Mouse (Mus musculus) stomach, postnatal 0 days (tissue): ENCODE data around the gene Ddr2. TPM values are rescaled to one million over a fixed set of nuclear protein-coding genes. Genes with fewer than 3 reads are reported as not detected.

Source experiments
- ATAC-seq: fragments of 200-750 bp; cut with Nextera tagmentation; 2 replicates; pipeline ENCODE4 v1.8.0; 2017; ENCODE audit not compliant: low FRiP score, low TSS enrichment
- DNase-seq: peaks from one replicate; pipeline ENCODE4 v3.0.0-alpha.2; 2016; ENCODE audit warnings: low spot score
- H3K27ac ChIP-seq: fragments of 300-500 bp; sonication (generic); replicated peaks from 2 replicates; pipeline ENCODE4 v1.5.1; 2014; ENCODE audit warnings: mild to moderate bottlenecking, control low read depth
- H3K27me3 ChIP-seq: fragments of 300-500 bp; sonication (generic); 2 replicates; pipeline ENCODE4 v1.6.1; 2014; ENCODE audit warnings: low read length; ENCODE audit not compliant: control insufficient read depth, insufficient read depth
- H3K36me3 ChIP-seq: fragments of 300-500 bp; sonication (generic); 2 replicates; pipeline ENCODE4 v1.6.1; 2014; ENCODE audit warnings: low read length, mixed read lengths; ENCODE audit not compliant: control insufficient read depth, insufficient read depth
- H3K4me1 ChIP-seq: fragments of 300-500 bp; sonication (generic); replicated peaks from 2 replicates; pipeline ENCODE4 v1.6.1; 2014; ENCODE audit warnings: antibody characterized with exemption; ENCODE audit not compliant: control insufficient read depth, insufficient read depth
- H3K4me2 ChIP-seq: fragments of 300-500 bp; sonication (generic); replicated peaks from 2 replicates; pipeline ENCODE4 v1.6.1; 2014; ENCODE audit warnings: low read depth, mild to moderate bottlenecking, control low read depth, moderate library complexity
- H3K4me3 ChIP-seq: fragments of 300-500 bp; sonication (generic); 2 replicates; pipeline ENCODE4 v1.5.1; 2014; ENCODE audit warnings: low read depth, low read length, control low read depth
- H3K9ac ChIP-seq: fragments of 300-500 bp; sonication (generic); 2 replicates; pipeline ENCODE4 v1.6.1; 2014; ENCODE audit warnings: mild to moderate bottlenecking, low read length, control low read depth, mixed read lengths
- H3K9me3 ChIP-seq: fragments of 300-500 bp; sonication (generic); 2 replicates; pipeline ENCODE4 v1.6.1; 2016; ENCODE audit warnings: low read length; ENCODE audit not compliant: control insufficient read depth
- CTCF ChIP-seq: IDR thresholded peaks from 2 replicates; pipeline ENCODE4 v1.5.1; 2016; ENCODE audit warnings: antibody characterized with exemption, low read depth, mild to moderate bottlenecking, moderate library complexity
- EP300 ChIP-seq: optimal IDR thresholded peaks from 2 replicates; pipeline ENCODE3; 2016; ENCODE audit warnings: antibody characterized with exemption
- WGBS: fragments of 180-500 bp; shearing (Covaris S2); extraction: QIAGEN DNeasy Blood & Tissue Kit; methylation state at CpG from one replicate; pipeline ENCODE4 v1.1.7; 2014; 5-methylcytosine and 5-hydroxymethylcytosine counted together
- polyA plus RNA-seq: library from polyadenylated mRNA; unstranded; fragments of >200 nt; fragmentation: Nextera tagmentation; extraction: Ambion mirVana; gene quantifications from 2 replicates; pipeline ENCODE4 v1.2.1, GENCODE M21; 2015

Gene Ddr2
- polyA plus RNA-seq, 1 experiment from 2014 or later: 25.8 TPM

GRCm38 (mm10) chr1:169931698-169932097 lies 178.9 kb downstream of the Ddr2 start:
- TF ChIP-seq CTCF: no peak
- no peak for TF ChIP-seq EP300
- H3K27ac ChIP-seq: no peak overlapping the region
- no peaks in the 10 kb centered on the region for H3K36me3 ChIP-seq
- no peaks in the 10 kb centered on the region for H3K9me3 ChIP-seq
- DNase-seq (no peak), ATAC-seq (no peak)
- no peak overlapping the region for H3K4me3 ChIP-seq
- 52% methylated on average over 7 of the region's 7 CpGs for WGBS
- H3K27me3 ChIP-seq: no peaks in the 10 kb centered on the region
- H3K4me1 ChIP-seq: no peaks in the 10 kb centered on the region
- no peak overlapping the region for H3K4me2 ChIP-seq
- no peak overlapping the region for H3K9ac ChIP-seq

GRCm38 (mm10) chr1:169928454-169928971 lies 182.0 kb downstream of the Ddr2 start, which contains the start of gene Ccdc190:
Ccdc190 (plus strand) TSS chr1:169928648.
- no peaks in the 10 kb centered on the region for H3K27me3 ChIP-seq
- ATAC-seq: peak; percentile 53; the same call in 1 of the 2 replicates
- TF ChIP-seq EP300 (no peak), CTCF (no peak)
- no peaks in the 10 kb centered on the region for H3K36me3 ChIP-seq
- H3K4me2 ChIP-seq: peak within 1 kb of the TSS; percentile 39
- 0 out of 2 replicates have a peak within 1 kb of the TSS, but pooled peaks have one; percentile 13 for H3K9ac ChIP-seq
- H3K4me1 ChIP-seq: no peaks in the 10 kb centered on the region
- no peak within 1 kb of the TSS for H3K27ac ChIP-seq
- no peak for DNase-seq
- H3K4me3 ChIP-seq: no peak within 1 kb of the TSS
- H3K9me3 ChIP-seq: no peaks in the 10 kb centered on the region
- WGBS: 24% methylated on average over 12 of the region's 12 CpGs

GRCm38 (mm10) chr1:169927753-169928369 lies 182.7 kb downstream of the Ddr2 start:
- Histone ChIP-seq H3K27me3 (no peaks in the 10 kb centered on the region), H3K4me3 (no peak overlapping the region), H3K4me2 (0 out of 2 replicates have a peak overlapping the region, but pooled peaks have one; percentile 39), H3K9ac (no peak overlapping the region), H3K36me3 (no peaks in the 10 kb centered on the region), H3K4me1 (no peaks in the 10 kb centered on the region), H3K9me3 (no peaks in the 10 kb centered on the region), H3K27ac (no peak overlapping the region)
- no peak for ATAC-seq
- WGBS: 48% methylated on average over 8 of the region's 8 CpGs
- TF ChIP-seq EP300 (no peak), CTCF (no peak)
- no peak for DNase-seq

- no peak for ATAC-seq
- 56% methylated on average over 2 of the region's 2 CpGs for WGBS
These were observed 186.0 kb downstream of the Ddr2 start for GRCm38 (mm10) chr1:169924567-169924966.

More at GRCm38 (mm10) chr1:169924567-169924966, 186.0 kb downstream of the Ddr2 start:
- H3K4me1 ChIP-seq: no peaks in the 10 kb centered on the region
- H3K9ac ChIP-seq: no peak overlapping the region
- TF ChIP-seq EP300 (no peak), CTCF (no peak)
- no peaks in the 10 kb centered on the region for H3K36me3 ChIP-seq
- H3K27ac ChIP-seq: no peak overlapping the region
- H3K4me3 ChIP-seq: no peak overlapping the region
- H3K4me2 ChIP-seq: no peak overlapping the region
- H3K9me3 ChIP-seq: no peaks in the 10 kb centered on the region
- no peak for DNase-seq
- H3K27me3 ChIP-seq: no peaks in the 10 kb centered on the region

Other genes starting within 250 kb of the Ddr2 start
- gene Ccdc190, start 182.1 kb downstream of the Ddr2 start, polyA plus RNA-seq: 0.08 and 0.11 TPM in 2 replicates
- gene Hsd17b7, start 141.5 kb downstream of the Ddr2 start, polyA plus RNA-seq: 28.9 and 38.8 TPM in 2 replicates
- 65.0 and 66.3 TPM in 2 replicates for gene Uap1, start 64.2 kb upstream of the Ddr2 start, polyA plus RNA-seq
- 4.1 TPM in 2 replicates for gene Uhmk1, start 104.6 kb upstream of the Ddr2 start, polyA plus RNA-seq
- not detected in 2 replicates for gene Sh2d1b2, start 122.0 kb upstream of the Ddr2 start, polyA plus RNA-seq
- 0.18 TPM in 2 replicates for gene Sh2d1b1, start 166.6 kb upstream of the Ddr2 start, polyA plus RNA-seq
- gene Gm7694, start 195.6 kb upstream of the Ddr2 start, polyA plus RNA-seq: 1.7 and 2.6 TPM in 2 replicates
- 0.46 and 0.83 TPM in 2 replicates for gene Spata46, start 198.0 kb upstream of the Ddr2 start, polyA plus RNA-seq